Mouse (Mus musculus) CD4-positive, CD25-positive, alpha-beta regulatory T cell, adult 4 months (primary cell): ENCODE measurements around the gene Sstr4. TPM values are rescaled to one million over a fixed set of nuclear protein-coding genes. Genes with fewer than 3 reads are reported as not detected.

Source experiments
- ATAC-seq: one replicate; pipeline ENCODE4 v1.8.0; 2017
- polyA plus RNA-seq, 2 experiments: library from polyadenylated mRNA; unstranded; fragments of 100-300 nt; shearing (Covaris generic); gene quantifications; one replicate each; pipeline ENCODE4 v1.2.1; 2017

Gene Sstr4
- polyA plus RNA-seq, 2 experiments from 2014 or later, result not detected

- no peak for ATAC-seq
Observed at GRCm38 (mm10) chr2:148430941-148431340, 35.8 kb downstream of the Sstr4 start.

DNA sequence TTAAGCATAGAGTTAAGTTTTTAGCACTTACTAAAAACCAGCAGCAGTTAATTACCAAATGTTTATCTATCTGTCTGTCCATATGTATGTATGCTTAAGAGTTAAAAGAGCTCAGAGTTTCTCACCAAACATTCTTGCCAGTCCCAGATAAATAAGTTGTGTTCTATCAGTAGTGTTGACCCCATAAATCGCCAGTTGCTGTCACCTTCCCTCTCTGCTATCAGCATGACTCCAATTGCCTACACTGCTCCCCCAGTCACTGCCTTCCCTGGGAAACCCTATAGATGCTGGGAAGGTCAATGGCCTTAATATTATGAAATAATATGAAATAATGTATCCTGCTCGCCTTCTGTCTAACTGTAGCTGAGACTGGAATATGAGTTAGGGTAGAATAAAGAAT lies 37.2 kb downstream of the Sstr4 start:
- ATAC-seq, result no peak

- no peak for ATAC-seq
Observed at GRCm38 (mm10) chr2:148436285-148436684, 41.1 kb downstream of the Sstr4 start.

DNA sequence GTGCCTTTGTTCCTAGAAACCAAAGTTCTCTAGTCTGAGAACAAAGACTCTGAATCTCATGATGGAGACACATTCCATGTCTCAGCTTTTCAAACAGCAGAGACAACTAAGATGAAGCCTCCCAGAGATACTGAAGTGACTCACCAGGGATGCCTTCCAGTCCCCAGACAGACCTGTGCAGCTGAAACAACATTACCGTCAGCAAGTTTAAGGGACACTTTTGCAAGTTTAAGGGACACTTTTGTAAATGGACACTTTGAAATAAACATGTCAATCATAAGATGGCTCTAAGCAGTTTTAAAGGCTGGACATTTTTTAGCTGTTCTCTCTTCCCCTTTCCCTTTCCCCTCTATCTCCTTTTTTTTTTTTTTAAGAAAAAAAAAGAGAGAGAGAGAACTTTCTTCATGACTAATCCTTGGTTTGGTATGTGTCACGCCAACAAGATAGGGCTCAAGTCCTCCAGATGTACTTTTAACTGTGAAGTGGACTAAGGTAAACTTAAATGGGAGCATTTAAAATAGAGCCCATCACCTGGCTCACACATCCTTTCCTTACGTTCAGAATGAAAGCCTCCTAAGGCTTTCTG lies 44.6 kb downstream of the Sstr4 start:
- ATAC-seq, result no peak

DNA sequence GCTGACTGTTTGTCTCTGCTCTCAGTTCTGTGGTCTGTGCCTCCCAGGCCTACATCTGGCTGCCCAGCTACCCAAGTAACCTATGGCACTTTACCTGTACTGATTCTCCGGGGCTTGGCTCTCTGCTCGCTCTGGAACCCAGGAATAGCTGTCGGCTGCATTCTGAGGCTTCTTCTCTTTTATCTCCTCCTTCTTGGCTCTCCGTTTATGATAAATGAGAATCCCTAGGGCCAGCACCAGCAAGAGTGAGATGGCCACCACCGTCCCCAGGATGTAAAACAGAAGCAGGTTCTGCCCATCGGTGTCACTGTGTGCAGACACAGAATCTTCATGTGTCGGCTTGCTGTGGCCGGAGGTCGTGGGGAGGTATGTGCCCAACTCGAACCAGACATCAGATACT lies 46.3 kb downstream of the Sstr4 start:
- ATAC-seq, result no peak

- no peak for ATAC-seq
Observed at GRCm38 (mm10) chr2:148442172-148442571, 47.0 kb downstream of the Sstr4 start.

GRCm38 (mm10) chr2:148442710-148443109 lies 47.6 kb downstream of the Sstr4 start:
- ATAC-seq, result no peak

DNA sequence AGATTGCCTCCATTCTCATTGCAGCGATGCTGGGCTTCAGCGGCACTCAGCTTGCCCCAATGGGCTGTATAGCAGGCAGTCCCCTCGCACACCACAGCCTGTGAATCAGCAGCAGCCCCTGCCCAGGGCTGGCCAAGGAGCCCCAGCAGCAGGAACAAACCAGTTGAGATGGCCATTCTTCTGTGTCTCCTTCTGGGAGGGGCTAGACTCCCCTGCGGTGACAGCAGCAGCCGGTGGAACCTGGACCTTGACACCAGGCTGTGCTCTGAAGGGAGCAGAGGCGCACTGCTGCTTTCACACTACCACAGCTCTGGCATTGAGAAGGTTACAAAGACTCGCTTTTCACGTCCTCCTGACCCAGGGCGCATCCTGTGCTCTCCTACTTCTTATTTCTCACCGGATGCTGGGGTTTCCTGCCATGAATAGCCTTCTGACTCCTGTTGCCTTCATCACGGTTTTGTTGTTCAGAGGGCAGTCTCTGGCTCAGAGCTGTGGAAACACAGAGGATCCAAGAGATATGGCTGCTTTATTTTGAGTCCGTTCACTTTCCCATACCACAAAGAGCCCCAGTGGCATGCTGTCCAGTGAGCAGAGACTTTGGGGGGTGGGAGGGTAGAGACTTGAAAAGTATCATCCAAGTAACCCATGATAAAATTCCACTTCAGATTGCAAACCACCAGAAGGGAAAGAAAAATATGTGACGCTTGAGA lies 48.3 kb downstream of the Sstr4 start, which contains the start of gene Cd93:
Gene Cd93, minus strand, starts transcription at position 315 of the 710 bp plus-strand sequence.
- ATAC-seq, result no peak

- ATAC-seq, result no peak
Observed at GRCm38 (mm10) chr2:148444472-148444871, 49.3 kb downstream of the Sstr4 start.

- ATAC-seq, result no peak
Observed at GRCm38 (mm10) chr2:148445616-148446015, 50.5 kb downstream of the Sstr4 start.

Other genes starting within 250 kb of the Sstr4 start
- under 1 TPM in 1 of 2 experiments, not detected in 1; 0.08 TPM for gene Thbd, start 12.8 kb downstream of the Sstr4 start, polyA plus RNA-seq
- under 1 TPM in 1 of 2 experiments, not detected in 1; 0.13 TPM for gene Cd93, start 48.2 kb downstream of the Sstr4 start, polyA plus RNA-seq